Mouse (Mus musculus) mouse embryonic stem cell (cell line): ENCODE results near the gene Elmsan1.

Source experiments
- in situ Hi-C, 2 experiments: fragments of 300-500 bp; cut with MboI; formaldehyde crosslinking; loops; 1 replicate in 1 of 2; 3 replicates in 1 of 2; pipeline ENCODE4 v1.14.3; 2019 to 2020; ENCODE audit warnings: low sequenced_read_pairs in 2 of 2, low pct_unique_long_range_greater_than_20kb in 1 of 2, mixed read lengths in 1 of 2; ENCODE audit not compliant: unreplicated experiment in 1 of 2

Gene Elmsan1

DNA sequence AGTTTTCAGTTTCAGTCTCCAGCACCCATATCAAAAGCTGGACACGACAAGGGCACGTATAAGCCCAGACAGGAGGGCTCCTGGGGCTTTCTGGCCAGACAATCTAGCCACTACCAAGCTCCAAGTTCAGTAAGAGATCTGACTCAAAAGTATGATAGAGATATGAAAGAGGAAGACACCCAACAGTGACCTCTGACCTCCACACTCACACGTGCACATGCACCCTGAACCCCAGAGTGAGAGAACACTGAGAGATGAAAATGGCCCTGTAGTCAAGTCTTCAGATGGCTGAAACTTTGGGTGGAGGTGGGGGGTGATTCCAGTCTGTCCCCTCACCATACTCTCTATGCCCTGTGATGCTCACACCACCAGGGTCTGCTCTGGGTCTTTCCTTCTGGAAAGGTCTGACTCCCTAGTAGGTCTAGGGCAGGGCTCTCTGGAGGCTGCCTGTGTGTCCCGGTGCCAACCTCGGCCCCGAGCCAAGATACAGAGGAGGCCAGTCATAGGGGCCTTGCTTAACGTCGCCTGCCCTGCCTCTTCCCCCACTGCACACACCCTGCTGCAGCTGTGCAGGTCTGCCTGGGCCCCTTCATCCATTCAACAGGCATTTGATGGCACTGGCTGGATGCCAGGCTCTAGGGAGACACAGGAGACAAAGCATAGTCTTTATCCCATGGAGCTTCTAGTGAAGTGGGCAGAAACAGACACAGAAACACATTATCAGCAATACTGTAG is 37.8 kb downstream of the Elmsan1 start:
- in situ Hi-C loops: no loop called here

DNA sequence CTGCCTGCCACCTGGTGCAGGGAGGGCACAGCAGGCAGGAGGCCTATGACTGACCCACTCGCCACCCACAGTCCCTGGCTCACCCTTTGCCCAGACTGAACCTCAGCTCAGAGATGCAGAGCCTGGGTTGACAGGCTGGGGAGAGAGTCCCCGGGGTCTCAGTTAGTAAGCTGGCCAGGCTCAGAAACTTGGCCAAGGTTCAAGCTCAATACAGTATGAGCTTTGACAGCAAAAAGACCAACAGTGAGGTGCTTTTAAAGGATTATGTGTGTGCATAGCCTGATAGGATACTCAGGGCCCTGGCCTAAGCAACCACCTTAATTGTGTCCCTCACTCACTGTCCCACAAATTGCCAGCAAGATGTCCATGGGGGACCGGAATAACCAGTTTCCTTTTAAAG is 38.6 kb downstream of the Elmsan1 start:
- in situ Hi-C loops: no loop called here

DNA sequence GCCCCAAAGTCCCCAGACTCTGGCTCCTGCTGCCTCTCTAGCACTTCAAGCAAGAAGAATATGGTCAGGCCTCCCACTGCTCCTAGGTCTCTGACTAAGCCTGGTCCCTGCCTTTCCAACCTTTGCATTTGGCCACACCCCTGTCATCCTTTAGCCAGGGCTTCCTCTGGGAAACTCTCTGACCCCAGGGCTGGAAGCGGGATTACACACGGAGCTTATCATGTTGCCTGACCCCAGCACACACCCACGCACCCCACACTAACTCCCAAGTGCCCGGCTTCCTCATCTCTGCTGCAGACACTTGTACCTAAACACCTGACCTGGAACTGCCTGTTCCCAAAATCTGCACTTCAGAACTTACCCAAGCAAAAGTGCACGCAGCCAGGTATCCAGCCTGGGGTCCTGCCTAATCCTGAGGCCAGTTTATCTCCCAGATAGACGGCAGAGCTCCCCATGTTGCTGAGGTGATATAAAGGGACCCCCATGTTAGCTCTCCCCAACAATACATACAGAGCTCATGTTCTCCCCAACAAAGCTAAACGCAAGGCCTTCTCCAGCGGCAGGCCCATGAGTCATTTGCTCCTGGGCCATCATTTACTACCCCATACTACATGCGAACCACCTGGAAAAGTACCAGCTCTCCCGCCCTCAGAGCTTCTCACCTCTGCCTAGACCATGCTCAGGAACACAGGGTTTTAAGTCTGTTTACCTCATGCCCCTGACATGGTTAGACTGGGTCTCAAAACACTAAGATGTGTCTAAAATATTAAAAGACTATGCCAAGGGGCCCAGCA is 39.8 kb downstream of the Elmsan1 start:
- in situ Hi-C loops: no loop called here

DNA sequence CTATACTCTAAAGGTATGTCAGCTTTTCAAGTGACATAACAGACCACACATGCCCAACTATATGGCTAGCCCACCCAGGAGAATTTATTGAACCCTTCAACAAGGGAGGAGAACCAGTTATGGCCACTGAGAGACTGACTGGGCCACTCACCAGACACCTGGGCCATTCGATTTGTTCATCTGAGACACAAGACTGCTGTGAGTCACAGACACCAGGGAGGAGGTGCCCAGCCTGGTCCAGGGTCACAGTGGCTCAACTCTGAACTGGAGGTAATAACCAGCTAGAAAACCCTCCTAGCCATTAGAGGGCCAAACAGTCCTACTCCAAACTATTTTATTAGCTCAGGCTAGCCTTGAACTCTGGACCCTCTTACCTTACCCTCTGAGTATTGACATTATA is 40.6 kb downstream of the Elmsan1 start:
- in situ Hi-C loops: no loop called here

DNA sequence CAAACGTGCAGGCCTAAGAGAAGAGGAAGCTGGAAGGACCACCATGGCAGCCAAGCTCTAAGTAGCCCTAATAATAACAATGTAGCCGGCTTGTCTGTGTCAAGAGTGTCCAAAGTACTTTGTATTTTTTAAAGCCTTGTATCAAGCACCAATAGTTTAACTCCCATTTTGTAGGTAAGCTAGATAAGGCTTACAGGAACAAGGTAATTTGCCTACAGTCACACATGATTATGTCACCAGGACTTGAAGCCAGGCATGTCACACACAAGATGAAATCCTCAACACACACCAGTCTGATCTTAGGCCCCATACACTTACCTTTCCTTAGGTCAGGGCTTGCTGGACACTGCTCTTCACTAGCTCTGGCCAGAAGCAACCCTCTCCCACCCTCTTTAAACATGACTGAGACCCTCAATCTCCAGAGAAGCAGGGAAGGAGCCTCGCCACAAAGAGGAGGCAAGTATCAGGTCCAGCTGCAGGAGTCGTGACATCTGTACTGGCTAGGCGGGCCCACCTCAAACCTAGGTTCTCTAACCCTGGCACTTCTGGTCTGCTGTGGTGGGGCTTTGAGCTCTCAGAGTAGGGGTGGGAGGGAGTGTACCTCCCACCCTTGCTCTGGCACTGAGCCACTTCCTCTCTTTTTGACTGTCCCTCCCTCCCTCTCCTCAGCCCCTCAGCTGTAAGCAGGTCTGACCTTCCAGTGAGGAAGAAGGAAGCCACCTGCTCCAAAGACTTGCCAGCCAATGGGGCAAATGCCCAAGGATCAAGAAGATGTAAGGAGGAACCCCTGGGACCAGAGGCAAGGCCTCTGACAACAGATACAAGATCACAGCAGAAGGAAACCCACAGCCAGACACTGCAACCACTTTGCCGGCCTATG is 41.6 kb downstream of the Elmsan1 start:
- in situ Hi-C loops: no loop called here

DNA sequence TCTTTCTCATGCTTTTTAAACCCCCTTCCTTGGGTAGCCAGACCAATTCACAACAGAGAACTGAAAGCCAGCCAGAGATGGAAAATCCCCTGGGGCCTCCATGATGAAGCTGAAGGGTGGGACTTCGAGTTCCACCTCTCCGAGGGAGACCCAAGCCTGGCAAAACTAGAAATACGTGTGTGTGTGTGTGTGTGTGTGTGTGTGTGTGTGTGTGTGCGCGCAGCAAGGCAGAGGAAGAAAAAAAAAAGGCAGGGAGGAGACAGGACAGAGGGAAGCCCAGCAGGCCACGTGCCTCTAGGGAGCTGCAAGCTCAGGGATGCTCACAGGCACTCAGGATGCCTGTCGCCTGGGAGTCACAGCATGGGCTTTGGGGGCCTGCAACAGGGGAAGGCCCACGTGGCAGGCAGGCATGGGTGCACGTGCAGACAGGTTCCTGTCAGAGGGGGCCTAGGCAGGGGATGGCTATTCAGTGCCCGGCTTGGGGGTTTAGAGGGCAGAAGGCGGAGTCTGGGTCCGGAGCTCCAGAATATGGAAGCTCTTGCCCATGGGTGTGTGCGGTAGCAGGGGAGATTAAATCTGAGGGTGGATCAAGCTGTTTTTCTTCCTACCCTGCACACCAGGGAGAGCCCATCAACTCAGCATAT is 42.4 kb downstream of the Elmsan1 start:
- in situ Hi-C loops: no loop called here

DNA sequence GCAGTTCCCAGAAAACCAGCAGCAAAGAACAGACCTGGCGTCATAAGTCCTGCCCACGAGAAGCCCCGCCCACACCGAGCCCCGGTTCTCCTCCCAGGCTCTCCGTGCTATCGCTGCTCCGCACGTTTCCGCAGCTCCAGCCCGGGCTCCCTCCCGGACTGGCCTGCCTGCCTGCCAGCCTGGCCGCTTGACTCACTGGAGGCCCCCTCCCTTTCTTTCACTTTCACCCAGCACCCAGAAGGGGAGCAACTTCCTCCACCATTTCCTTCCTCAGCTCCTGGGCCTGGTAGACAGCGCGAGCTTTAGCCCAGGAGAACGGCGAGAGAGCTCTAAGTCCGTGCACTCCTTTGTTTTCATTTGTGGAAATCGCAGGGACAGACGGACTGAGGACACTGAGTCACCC is 43.0 kb downstream of the Elmsan1 start:
- in situ Hi-C loops: no loop called here

DNA sequence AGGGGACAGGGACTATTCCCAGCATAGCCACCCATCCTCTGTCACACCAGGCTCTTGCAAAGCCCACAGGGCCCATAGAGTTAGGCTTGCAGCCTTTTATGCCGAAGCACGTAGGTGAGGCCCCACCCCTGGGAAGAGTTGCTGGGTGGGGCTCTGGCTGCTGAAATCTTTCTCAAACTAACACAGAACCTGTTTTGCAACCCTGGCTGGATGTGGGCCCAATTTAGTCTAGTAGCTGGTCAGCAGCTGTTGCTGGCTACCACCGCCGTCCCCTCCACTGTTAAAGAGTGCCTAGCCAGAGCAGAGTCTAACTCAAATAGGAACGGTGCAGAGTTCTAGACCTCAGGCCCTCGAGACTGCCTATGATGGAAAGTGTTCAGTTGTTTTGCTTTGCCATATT is 43.8 kb downstream of the Elmsan1 start:
- in situ Hi-C loops: no loop called here

DNA sequence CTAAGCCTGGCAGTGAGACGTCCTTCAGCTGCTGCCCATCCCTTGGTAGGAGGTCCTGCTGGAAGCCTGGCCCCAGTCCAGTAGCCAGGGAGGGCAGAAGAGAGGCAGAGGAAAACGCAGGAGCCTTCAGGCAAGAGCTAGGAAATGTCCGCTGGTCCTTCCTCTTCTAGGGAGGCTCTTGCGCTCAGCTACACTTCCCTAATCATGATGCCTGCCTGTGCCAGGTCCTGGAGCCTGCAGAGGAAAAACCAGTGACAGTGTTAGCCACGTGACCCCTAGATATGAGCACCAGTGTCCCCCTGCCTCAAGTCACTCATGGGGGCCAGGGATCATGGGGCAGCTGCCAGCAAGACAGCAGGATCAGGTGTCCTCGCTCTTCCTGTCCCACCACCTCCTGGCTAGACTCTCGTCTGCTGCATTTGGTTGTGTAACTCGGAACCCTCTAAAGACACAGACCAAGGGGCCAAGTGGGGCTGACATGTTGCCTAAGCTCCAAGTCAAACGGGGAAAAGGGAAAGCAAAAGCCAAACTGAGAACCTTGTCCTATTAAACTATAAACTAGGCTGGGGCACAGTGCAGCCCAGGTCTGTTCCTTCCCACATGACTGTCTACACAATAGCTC is 44.4 kb downstream of the Elmsan1 start:
- in situ Hi-C loops: no loop called here

DNA sequence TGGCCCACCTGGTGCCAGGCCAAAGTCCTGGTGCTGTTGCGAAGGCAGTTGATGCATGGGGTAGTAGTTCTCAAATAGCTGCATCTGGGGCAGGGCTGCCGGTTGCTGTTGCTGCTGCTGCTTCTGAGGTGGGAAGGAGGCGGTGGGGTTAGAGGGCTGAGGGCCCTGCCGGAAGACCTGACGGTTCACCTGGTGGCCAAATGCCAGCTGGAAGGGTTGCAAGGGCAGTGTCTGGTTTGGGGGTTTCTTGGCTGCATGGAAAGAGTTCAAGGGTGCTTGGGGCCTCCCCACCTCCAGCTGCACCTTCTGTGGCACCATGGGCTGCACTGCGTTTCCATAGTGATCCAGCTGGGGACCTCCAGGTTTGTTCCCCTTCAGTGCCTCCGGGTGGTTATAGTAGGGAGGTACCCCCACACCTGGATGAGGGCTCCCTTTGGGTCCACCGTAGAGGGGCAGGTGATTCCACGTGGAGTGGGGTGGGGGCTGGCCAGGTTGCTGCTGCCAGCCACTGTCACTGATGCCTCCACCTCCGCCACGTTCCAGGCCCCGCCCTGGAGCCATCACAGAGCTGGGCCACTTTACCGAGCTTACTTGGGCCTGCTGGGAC is 45.3 kb downstream of the Elmsan1 start:
- in situ Hi-C loops: no loop called here

DNA sequence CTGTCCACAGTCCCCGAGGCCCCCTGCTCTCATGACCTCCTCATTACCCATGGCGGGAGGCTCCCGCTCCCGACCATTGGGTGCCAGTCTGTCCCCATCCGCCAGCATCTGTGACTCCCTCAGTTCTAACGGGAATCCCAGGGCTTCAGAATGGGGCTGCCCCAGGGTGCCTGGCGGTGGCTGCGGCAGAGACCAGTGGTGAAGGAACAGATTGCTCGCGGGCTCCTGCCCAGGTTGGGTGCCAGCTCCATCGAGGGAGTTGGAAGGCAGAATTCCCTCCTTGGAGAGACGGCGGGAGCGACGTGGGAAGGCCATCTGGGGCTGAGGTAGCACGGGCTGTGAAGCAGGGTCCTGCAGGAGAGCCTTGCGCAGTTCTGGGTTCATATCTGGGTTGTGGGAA is 45.8 kb downstream of the Elmsan1 start:
- in situ Hi-C loops: no loop called here

DNA sequence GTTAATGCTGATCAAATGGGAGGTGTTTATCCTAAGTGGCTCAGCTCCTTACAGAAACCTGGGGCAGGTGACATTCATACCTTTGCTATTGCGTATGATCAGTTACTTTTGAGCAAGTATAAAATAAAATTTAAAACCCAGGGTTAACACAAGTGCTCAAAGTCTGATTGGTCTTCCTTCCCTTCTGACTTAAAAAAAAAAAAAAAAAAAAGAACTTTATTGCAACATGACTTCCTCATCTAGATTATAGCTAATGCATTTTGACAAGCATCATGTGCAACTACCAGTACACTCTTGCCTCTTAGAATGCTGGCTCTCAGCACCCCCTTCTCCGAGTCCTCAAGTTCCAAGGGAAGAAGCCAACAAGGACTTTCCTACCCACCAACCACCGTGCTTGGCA is 46.5 kb downstream of the Elmsan1 start:
- in situ Hi-C loops: no loop called here

DNA sequence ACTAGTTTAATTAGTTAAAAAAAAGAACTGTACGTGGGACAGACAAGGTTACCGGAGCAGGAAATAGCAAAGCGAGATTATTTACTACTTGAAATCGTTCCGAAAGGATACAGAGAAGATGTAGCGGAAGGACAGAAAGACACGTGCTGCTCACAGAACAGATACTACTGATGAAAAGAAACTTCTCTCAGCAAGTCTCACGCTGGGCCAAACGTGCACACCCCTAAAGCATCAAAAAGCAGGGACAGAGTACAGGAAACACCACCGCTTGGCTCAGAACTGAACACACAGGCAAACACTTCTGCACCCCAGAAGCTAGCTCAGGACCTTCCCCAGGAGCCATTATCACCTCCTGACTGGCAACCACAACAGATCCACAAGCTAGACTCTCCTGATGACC is 48.1 kb downstream of the Elmsan1 start:
- in situ Hi-C loops: no loop called here

DNA sequence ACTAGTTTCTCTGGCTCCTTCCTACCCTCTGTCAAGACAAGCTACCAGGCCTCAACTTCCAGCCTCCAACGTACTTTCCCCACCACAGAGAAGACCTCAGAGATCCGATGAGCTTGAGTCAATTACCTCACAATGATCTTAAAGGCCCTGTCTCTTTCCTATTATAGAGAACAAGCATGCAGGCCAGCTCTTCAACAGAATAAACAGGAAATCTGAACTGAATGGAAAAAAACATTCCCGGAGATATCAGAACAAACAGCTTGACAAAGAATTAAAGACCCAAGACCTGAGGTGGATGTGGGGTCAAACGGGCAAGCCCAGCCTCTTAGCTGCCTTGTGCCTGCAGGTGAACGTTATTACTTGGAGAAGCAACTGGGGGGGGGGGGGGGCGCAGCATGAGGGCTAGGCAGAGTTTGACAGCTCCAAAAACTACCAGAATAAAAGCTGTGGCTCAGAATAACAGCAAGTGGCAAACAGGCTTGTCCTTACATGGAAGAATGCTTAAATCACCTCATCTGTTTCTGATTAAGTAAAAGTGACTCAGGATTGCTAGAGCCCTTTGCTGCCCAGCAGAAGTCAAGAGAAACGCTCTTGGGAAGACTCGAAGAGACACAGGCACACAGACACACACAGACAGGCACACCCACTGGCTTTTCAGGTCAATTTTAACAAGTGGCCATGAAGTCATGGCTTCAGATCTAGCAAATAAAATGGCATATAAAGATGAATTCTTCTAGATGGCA is 52.9 kb downstream of the Elmsan1 start:
- in situ Hi-C loops: loop anchor here (10.0 kb wide), 2 partner anchors 59 to 89 kb away; no protein-coding TSS in a partner anchor

DNA sequence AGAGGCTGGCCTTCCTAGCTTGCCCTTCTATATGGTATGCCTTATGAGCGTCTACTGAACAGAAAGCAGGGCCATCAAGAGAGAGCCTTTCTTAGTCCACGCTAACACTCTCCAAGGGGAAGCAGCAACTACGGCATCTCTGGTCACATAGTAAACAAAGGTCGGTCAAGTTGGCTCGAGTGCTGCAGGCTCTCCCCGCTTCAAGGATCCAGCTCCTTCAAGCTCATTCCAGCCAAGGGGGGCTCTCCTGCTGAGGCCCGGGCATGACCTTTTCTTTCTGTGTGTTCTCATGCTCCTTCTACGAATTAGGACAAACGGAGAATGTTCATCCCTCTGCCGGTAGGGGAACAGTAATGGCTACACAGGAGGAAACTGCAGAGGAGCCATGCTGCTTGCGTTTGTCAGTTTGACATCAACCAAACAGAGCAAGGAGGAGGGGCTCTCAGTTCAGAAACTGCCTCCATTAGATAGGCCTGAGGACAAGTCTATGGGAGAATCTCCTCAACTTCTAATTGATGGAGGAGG is 55.0 kb downstream of the Elmsan1 start:
- in situ Hi-C loops: loop anchor here (10.0 kb wide), 2 partner anchors 61 to 91 kb away; no protein-coding TSS in a partner anchor

DNA sequence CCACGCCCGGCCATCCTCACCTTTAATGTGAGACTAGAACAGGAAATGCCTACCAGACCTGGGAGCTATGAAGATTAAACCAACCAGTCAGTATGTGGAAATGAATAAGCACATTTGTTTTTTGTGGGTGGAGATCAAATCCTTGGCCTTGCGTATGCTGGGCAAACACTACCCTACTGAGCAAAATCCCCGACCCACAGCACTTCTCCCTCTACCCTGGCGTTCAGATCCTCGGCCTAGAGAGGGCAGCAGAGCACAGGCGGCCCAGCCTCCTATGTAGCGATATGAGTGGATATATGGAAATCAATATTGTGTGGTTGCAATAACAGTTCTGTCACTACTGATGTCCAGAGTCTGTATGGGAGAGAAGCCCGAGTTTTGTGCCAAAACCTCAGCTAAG is 55.5 kb downstream of the Elmsan1 start:
- in situ Hi-C loops: loop anchor here (10.0 kb wide), 2 partner anchors 62 to 92 kb away; no protein-coding TSS in a partner anchor
